Mouse (Mus musculus) thymus, postnatal 25 days (tissue): Measurements from ENCODE around the gene Nxph4.

Experiments used
- DNase-seq: peaks from one replicate; pipeline ENCODE4 v3.0.0; 2022

Nxph4 gene

DNA sequence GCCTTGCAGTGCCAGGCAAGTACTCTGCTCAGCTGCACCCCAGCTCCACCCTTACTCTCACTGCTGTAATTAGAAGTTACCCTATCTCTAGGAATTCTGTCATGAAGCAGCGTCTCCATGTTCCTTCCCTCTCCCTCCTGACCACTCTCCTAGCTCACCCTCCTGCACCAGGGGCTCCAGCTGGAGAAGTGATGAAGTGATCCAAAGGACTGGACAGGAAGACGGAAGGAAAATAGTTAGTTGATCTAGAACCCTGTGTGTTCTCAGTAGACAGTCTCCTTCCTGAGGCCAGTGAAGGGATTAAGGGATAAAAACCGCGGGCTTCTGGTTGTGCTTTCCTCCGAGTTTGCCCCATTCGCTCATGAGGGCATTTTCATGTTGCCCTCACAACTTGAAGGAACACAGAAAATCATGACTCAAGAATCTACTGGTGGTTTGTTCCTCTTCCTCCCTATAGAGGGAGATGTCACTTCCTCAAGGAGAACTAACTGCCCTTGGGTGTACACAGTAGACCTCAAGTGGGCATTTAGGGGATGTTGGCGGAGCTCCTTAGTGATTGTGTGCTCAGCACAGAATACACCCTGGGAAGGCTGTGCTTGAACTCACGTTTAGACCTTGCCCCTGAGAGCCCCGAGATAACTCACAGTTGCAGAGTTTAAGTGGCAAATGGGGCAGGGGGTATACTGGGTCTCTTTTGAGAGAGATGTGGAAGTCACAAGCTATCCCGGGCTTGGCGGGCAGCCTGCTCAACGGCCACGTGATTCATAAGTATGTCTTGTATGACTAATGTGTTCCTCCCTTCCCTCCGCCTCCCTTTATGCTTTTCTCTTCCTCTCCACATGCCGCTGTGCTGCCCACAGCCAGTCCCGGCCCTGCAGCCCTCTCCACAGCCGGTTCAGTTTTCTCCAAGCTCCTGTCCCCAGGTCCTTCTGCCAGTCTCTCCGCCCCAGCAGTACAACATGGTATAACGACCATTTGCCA is 53.2 kb downstream of the Nxph4 start:
- no peak for DNase-seq

DNA sequence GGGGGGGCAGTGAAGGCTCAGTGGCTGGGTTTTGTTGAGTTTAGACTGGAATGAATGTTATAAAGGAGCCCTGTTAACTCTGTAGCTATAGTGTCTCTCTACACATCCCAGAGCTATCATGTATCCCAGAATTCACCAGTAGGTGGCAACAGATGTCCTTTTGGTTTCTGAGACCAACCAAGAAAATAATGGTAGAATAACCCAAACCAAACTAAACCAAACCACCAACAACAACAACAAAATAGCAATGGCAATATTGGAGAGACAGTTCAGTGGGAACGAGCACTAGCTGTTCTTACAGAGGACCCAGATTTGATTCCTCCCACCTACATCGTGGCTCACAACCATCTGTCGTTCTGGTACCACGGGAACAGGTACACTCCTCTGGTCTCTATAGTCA is 55.2 kb downstream of the Nxph4 start:
- DNase-seq = no peak

DNA sequence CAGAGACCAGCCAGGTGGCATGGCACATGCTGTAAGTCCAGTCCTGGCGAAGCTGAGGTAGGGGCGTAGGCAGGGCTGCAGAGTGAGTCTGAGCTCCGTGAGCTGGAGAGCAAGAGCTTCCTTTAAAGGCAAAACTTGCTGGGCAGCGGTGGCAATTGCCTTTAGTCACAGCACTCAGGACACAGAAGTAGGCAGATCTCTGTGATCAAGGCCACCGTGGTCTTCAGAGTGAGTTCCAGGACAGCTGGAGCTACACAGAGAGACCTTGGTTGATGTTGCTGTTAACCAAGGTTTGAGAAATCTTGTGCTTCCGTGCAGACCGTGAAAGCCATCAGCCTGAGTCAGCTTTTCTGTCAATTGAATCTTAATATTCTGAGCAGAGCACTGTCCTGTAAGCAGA is 57.1 kb downstream of the Nxph4 start:
- no peak for DNase-seq

DNA sequence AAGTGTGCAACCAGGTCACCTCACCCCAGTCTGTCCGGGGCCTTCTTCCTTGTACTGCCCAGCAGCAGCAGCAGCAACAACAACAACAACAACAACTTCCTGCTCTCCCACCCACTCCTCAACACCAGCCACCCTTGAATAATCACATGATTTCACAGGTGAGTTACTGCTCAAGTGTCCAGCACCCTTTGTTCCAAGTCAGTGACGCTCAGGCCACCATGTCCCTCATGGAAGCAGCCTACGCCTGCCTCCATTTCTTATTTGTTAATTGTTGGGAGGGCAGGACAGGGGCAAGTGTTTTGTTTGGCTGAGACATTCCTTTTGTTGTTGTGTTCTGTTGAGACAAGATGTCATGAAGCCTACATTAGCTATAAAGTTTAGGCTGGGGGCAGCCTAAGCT is 57.8 kb downstream of the Nxph4 start:
- no peak for DNase-seq
